17 mouse cellular contexts compared by ENCODE assay signal in genomic region chr11:19713091-19713490, GRCm38 (mm10).
DNase-seq lines count a peak whose midpoint lies in the region; ATAC-seq and TF ChIP-seq lines count a peak whose summit lies in the region.
"Had no signal": no experiment of that assay in that cellular context is flagged by ENCODE, and none has a peak within 500 bp of the region (broad histone marks: within the 10 kb centered on the region; RNA-seq: fewer than 3 reads in every experiment).

No protein-coding gene starts in this region.

- 20% methylated on average over 8 of the region's 8 CpGs for WGBS in forebrain, postnatal 0 days

- peak overlapping the region; percentile 28; the same call in 1 of the 2 replicates for H3K4me3 ChIP-seq in forebrain, postnatal 0 days (ENCODE audit: low read depth, low read length)
- H3K4me3 ChIP-seq: heart, adult 2 months; limb, embryonic 10.5 days; midbrain, embryonic 12.5 days had no signal

- peak; percentile 40 for DNase-seq in layer of hippocampus, adult 11-12 months (ENCODE audit: low spot score)
- no peak for DNase-seq in layer of hippocampus, adult 9-10 months (ENCODE audit: low spot score)
- peak; percentile 86 for DNase-seq in brain, embryonic 14.5 days (ENCODE audit: low read depth)
- peak; percentile 54 for DNase-seq in forebrain, postnatal 0 days
- peak; percentile 19 to 28 for DNase-seq in layer of hippocampus, postnatal 10 days (ENCODE audit: low spot score in 2 of 2)
- no peak for DNase-seq in thymus, postnatal 4 days
- no peak for DNase-seq in cerebellum, adult 9-11 months
- DNase-seq in adrenal gland, postnatal 36 days: no peak
- DNase-seq: adrenal gland, postnatal 10 days; B cell, adult 2 months; heart, adult 2 months; kidney, postnatal 10 days; lung, postnatal 14 days; thymus, adult 2 months had no signal

- H3K4me2 ChIP-seq in forebrain, postnatal 0 days (ENCODE audit: low read depth): peak overlapping the region; percentile 47
- H3K4me2 ChIP-seq: midbrain, embryonic 12.5 days had no signal

- H3K27me3 ChIP-seq in forebrain, postnatal 0 days (ENCODE audit: insufficient read depth, low read length): no peaks in the 10 kb centered on the region
- H3K27me3 ChIP-seq: midbrain, embryonic 12.5 days had no signal

- no peak overlapping the region for H3K9ac ChIP-seq in forebrain, postnatal 0 days
- H3K9ac ChIP-seq: liver, embryonic 14.5 days; midbrain, embryonic 12.5 days had no signal

- H3K27ac ChIP-seq in forebrain, postnatal 0 days (ENCODE audit: low read depth, low read length): no peak overlapping the region
- H3K27ac ChIP-seq: heart, adult 2 months; liver, embryonic 14.5 days; midbrain, embryonic 12.5 days had no signal

- H3K4me1 ChIP-seq in forebrain, postnatal 0 days (ENCODE audit: insufficient read depth): no peaks in the 10 kb centered on the region
- H3K4me1 ChIP-seq: midbrain, embryonic 12.5 days had no signal

- no peaks in the 10 kb centered on the region for H3K9me3 ChIP-seq in forebrain, postnatal 0 days (ENCODE audit: low read length)
- H3K9me3 ChIP-seq: limb, embryonic 10.5 days; midbrain, embryonic 12.5 days had no signal

- no peak for TF ChIP-seq POLR2A in brain, embryonic 14.5 days (IDR thresholded peaks at IDR 0.05; ENCODE audit: borderline replicate concordance, extremely low read depth, insufficient read depth, insufficient read length, poor library complexity, severe bottlenecking)

- TF ChIP-seq CTCF in brain, embryonic 14.5 days (IDR thresholded peaks at IDR 0.05; ENCODE audit: borderline replicate concordance, extremely low read depth, insufficient read depth, insufficient read length): no peak
- TF ChIP-seq CTCF in forebrain, postnatal 0 days (IDR thresholded peaks at IDR 0.05; ENCODE audit: low read depth): no peak

- ATAC-seq in forebrain, postnatal 0 days: no peak

- H3K36me3 ChIP-seq in forebrain, postnatal 0 days (ENCODE audit: insufficient read depth): no peaks in the 10 kb centered on the region
- H3K36me3 ChIP-seq: limb, embryonic 10.5 days; midbrain, embryonic 12.5 days had no signal

Comparison
In these comparisons a context has a peak if more than half of its experiments do, and no peak if none do; other contexts are left out.
1. DNase-seq: peak in layer of hippocampus, adult 11-12 months (single experiment), brain, embryonic 14.5 days (single experiment), forebrain, postnatal 0 days (single experiment) and layer of hippocampus, postnatal 10 days (2 of 2); none in layer of hippocampus, adult 9-10 months (single experiment), thymus, postnatal 4 days (single experiment), cerebellum, adult 9-11 months (single experiment) and adrenal gland, postnatal 36 days (0 of 2).